Mouse (Mus musculus) left cerebral cortex, postnatal 36 days (tissue): Measurements from ENCODE around the gene Shcbp1l. TPM values are rescaled to one million over a fixed set of nuclear protein-coding genes. Genes with fewer than 3 reads are reported as not detected.
"Not testable (repeated sequence)": the region's sequence is repeated elsewhere in the genome, so short reads cannot be mapped to it uniquely, and the experiment has no call there.

Experiments
- DNase-seq, 2 experiments: peaks; one replicate each; pipeline ENCODE4 v3.0.0; 2021 to 2022; ENCODE audit warnings: low spot score in 2 of 2, mixed read lengths in 1 of 2
- intact Hi-C: fragments of 180-260 bp; cut with DNase I; formaldehyde crosslinking; loops from one replicate; pipeline ENCODE4 v1.15.1; 2025
- total RNA-seq, 2 experiments: library from RNA; stranded (reverse); gene quantifications; 2 replicates each; pipeline ENCODE4 v1.2.3; 2021

The Shcbp1l gene
- 1 to 10 TPM; 2.3 to 3.1 TPM for total RNA-seq

- peak; percentile 65 to 66 for DNase-seq
- intact Hi-C loops = no loop called here
Observed at GRCm38 (mm10) chr1:153424770-153425584, at the start of gene Shcbp1l. Shcbp1l (plus strand) TSS chr1:153425162.

GRCm38 (mm10) chr1:153376446-153376845 lies 48.5 kb upstream of the Shcbp1l start:
- intact Hi-C loops = no loop called here

GRCm38 (mm10) chr1:153378587-153378986 lies 46.4 kb upstream of the Shcbp1l start:
- intact Hi-C loops = no loop called here
- DNase-seq = no peak

More at GRCm38 (mm10) chr1:153376446-153376845, 48.5 kb upstream of the Shcbp1l start:
- no peak for DNase-seq

GRCm38 (mm10) chr1:153379832-153380231 lies 45.1 kb upstream of the Shcbp1l start:
- intact Hi-C loops = no loop called here
- no peak for DNase-seq

- intact Hi-C loops = no loop called here
- no peak for DNase-seq
Observed at GRCm38 (mm10) chr1:153380746-153381282, 44.1 kb upstream of the Shcbp1l start.

- intact Hi-C loops = loop anchor here (5.0 kb wide), 2 partner anchors 158 to 283 kb away; no protein-coding TSS in a partner anchor
- no peak for DNase-seq
Observed at GRCm38 (mm10) chr1:153385081-153385480, 39.9 kb upstream of the Shcbp1l start.

GRCm38 (mm10) chr1:153385661-153386060 lies 39.3 kb upstream of the Shcbp1l start:
- intact Hi-C loops = loop anchor here (5.0 kb wide), 2 partner anchors 158 to 283 kb away; no protein-coding TSS in a partner anchor
- not testable (repeated sequence) for DNase-seq

- intact Hi-C loops = loop anchor here (5.0 kb wide), 2 partner anchors 159 to 284 kb away; no protein-coding TSS in a partner anchor
- peak; percentile 71 to 76 for DNase-seq
Observed at GRCm38 (mm10) chr1:153386271-153387069, 38.5 kb upstream of the Shcbp1l start.

- intact Hi-C loops, DNase-seq: not testable (repeated sequence)
Observed at GRCm38 (mm10) chr1:153395706-153396105, 29.3 kb upstream of the Shcbp1l start.

- DNase-seq = peak; percentile 35 to 49
- intact Hi-C loops = no loop called here
Observed at GRCm38 (mm10) chr1:153401765-153402164, 23.2 kb upstream of the Shcbp1l start.

GRCm38 (mm10) chr1:153407641-153408040 lies 17.3 kb upstream of the Shcbp1l start:
- DNase-seq, intact Hi-C loops: not testable (repeated sequence)

GRCm38 (mm10) chr1:153408296-153408695 lies 16.7 kb upstream of the Shcbp1l start:
- DNase-seq, intact Hi-C loops: not testable (repeated sequence)

GRCm38 (mm10) chr1:153410915-153411314 lies 14.0 kb upstream of the Shcbp1l start:
- intact Hi-C loops, DNase-seq: not testable (repeated sequence)

GRCm38 (mm10) chr1:153411723-153412122 lies 13.2 kb upstream of the Shcbp1l start:
- intact Hi-C loops = no loop called here
- DNase-seq = no peak

GRCm38 (mm10) chr1:153412663-153413396 lies 12.1 kb upstream of the Shcbp1l start:
- DNase-seq, intact Hi-C loops: not testable (repeated sequence)

GRCm38 (mm10) chr1:153413397-153414020 lies 11.5 kb upstream of the Shcbp1l start:
- intact Hi-C loops = not testable (repeated sequence)
- peak; percentile 22 to 34 for DNase-seq

GRCm38 (mm10) chr1:153414114-153414723 lies 10.7 kb upstream of the Shcbp1l start:
- DNase-seq = peak; percentile 67 to 68
- intact Hi-C loops = not testable (repeated sequence)

GRCm38 (mm10) chr1:153414962-153415361 lies 10.0 kb upstream of the Shcbp1l start:
- intact Hi-C loops = no loop called here

More at GRCm38 (mm10) chr1:153414962-153415361, 10.0 kb upstream of the Shcbp1l start:
- DNase-seq = no peak
